Mouse (Mus musculus): ENCODE results near the gene Tkfc.
A peak's percentile ranks its signal among the peaks of the same experiment; 100 is the strongest.

DNA sequence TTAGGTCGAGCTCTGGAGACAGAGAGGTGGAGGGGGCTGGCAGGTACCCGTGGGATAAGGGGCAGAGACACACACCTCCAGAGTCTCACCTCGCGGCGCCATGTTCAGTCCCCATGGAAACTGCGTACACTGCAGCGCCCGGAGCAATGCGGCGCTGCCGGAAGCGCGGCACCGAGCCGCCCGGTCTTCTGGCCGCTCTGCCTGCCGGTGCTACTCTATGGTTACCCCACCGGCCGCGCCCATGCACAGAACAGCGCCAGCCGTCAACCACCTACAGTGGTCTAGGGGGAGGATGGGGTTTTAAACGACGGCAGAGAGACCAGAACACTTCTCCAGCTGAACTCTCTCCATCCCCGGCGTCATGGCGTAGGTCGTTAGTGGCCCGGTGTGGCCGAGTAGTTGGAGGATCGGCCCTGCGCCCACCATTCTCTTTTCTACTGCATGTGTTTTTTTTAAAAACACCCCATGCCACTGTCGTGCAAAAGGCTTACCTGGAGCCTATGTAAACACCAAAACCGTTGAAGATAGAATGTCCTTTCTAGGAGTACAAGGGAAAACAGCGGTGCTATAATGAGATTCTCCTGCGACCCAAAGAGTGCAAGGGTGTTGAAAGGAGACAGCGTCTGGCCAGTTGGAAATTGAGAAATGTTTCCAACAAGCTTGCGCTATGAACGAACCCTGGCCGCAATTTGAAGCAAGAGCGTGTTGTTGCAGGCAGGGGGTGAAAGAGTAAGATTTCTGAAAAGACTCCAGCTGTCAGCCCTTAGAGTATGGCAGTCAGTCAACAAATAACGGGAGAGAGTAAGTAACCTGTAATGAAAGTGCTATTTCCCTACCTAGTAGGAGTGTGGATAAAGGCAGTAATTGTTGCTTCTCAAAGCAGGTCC is 49.6 kb downstream of the Tkfc start, which contains the start of gene Tmem216:
- TF ChIP-seq CTCF (IDR thresholded peaks at IDR 0.05; ENCODE audit: control insufficient read depth, insufficient read depth, low read length) (no peak), POLR2A (IDR thresholded peaks at IDR 0.05; ENCODE audit: borderline replicate concordance, control insufficient read depth, low read depth, low read length) (peak; percentile 76; the same call in 1 of the 2 replicates)

Measured in bone marrow, adult 2 months (tissue).